Mouse (Mus musculus) embryonic facial prominence, embryonic 11.5 days (tissue): ENCODE data around the gene 4930539E08Rik. TPM values are rescaled to one million over a fixed set of nuclear protein-coding genes. Genes with fewer than 3 reads are reported as not detected.

Source experiments
- ATAC-seq: fragments of 200-750 bp; cut with Nextera tagmentation; replicated peaks from 2 replicates; pipeline ENCODE4 v1.8.0; 2017; ENCODE audit warnings: low read depth; ENCODE audit not compliant: insufficient number of reproducible peaks, low FRiP score, low TSS enrichment
- DNase-seq: peaks from one replicate; pipeline ENCODE4 v3.0.0-alpha.2; 2015; ENCODE audit warnings: low spot score
- H3K27ac ChIP-seq: fragments of 300-500 bp; sonication (generic); replicated peaks from 2 replicates; pipeline ENCODE4 v1.5.1; 2014; ENCODE audit warnings: mild to moderate bottlenecking, low read depth, low read length, control low read depth
- H3K27me3 ChIP-seq: fragments of 300-500 bp; sonication (generic); 2 replicates; pipeline ENCODE4 v1.6.1; 2014; ENCODE audit warnings: mild to moderate bottlenecking, low read length, moderate library complexity, mixed read lengths; ENCODE audit not compliant: control insufficient read depth, insufficient read depth
- H3K36me3 ChIP-seq: fragments of 300-500 bp; sonication (generic); replicated peaks from 2 replicates; pipeline ENCODE4 v1.6.1; 2014; ENCODE audit warnings: low read depth, mild to moderate bottlenecking, low read length, moderate library complexity, mixed read lengths; ENCODE audit not compliant: control insufficient read depth, insufficient read depth
- H3K4me1 ChIP-seq: fragments of 300-500 bp; sonication (generic); 2 replicates; pipeline ENCODE4 v1.6.1; 2014; ENCODE audit warnings: low read length, mixed read lengths; ENCODE audit not compliant: control insufficient read depth, insufficient read depth
- H3K4me2 ChIP-seq: fragments of 300-500 bp; sonication (generic); 2 replicates; pipeline ENCODE4 v1.6.1; 2014; ENCODE audit warnings: low read depth, mild to moderate bottlenecking, control low read depth, low read length, moderate library complexity
- H3K4me3 ChIP-seq: fragments of 300-500 bp; sonication (generic); 2 replicates; pipeline ENCODE4 v1.5.1; 2014; ENCODE audit warnings: low read depth, low read length, control low read depth
- H3K9ac ChIP-seq: fragments of 300-500 bp; sonication (generic); replicated peaks from 2 replicates; pipeline ENCODE4 v1.6.1; 2014; ENCODE audit warnings: mild to moderate bottlenecking, control low read depth, low read length
- H3K9me3 ChIP-seq: fragments of 300-500 bp; sonication (generic); replicated peaks from 2 replicates; pipeline ENCODE4 v1.6.1; 2016; ENCODE audit warnings: mild to moderate bottlenecking, low read length, inconsistent platforms, mixed read lengths; ENCODE audit not compliant: control insufficient read depth
- WGBS: fragments of 180-500 bp; shearing (Covaris S2); extraction: QIAGEN DNeasy Blood & Tissue Kit; methylation state at CpG from one replicate; pipeline ENCODE4 v1.1.7; 2014; 5-methylcytosine and 5-hydroxymethylcytosine counted together
- polyA plus RNA-seq: library from polyadenylated mRNA; unstranded; fragments of >200 nt; fragmentation: Nextera tagmentation; extraction: Ambion mirVana; gene quantifications from 2 replicates; pipeline ENCODE4 v1.2.1, GENCODE M21; 2014

The 4930539E08Rik gene
- polyA plus RNA-seq, 1 experiment from 2014 or later = 0.13 TPM

GRCm38 (mm10) chr17:28947011-28947939, 32.2 kb upstream of the 4930539E08Rik start:
- Histone ChIP-seq H3K4me1 (peaks cover 3% of the 10 kb centered on the region), H3K9ac (no peak overlapping the region), H3K27ac (no peak overlapping the region), H3K4me2 (no peak overlapping the region), H3K9me3 (no peaks in the 10 kb centered on the region), H3K27me3 (no peaks in the 10 kb centered on the region), H3K4me3 (no peak overlapping the region), H3K36me3 (no peaks in the 10 kb centered on the region)
- ATAC-seq = no peak
- no peak for DNase-seq
- WGBS = 92% methylated on average over 19 of the region's 19 CpGs

- Histone ChIP-seq H3K9me3 (no peaks in the 10 kb centered on the region), H3K4me2 (no peak overlapping the region), H3K36me3 (no peaks in the 10 kb centered on the region), H3K4me3 (no peak overlapping the region), H3K27me3 (no peaks in the 10 kb centered on the region), H3K9ac (no peak overlapping the region), H3K4me1 (no peaks in the 10 kb centered on the region), H3K27ac (no peak overlapping the region)
- WGBS = 92% methylated on average over 7 of the region's 7 CpGs
- DNase-seq (no peak), ATAC-seq (no peak)
Measured at GRCm38 (mm10) chr17:28944481-28944880, 29.4 kb upstream of the 4930539E08Rik start.

GRCm38 (mm10) chr17:28943740-28944139, 28.6 kb upstream of the 4930539E08Rik start, which contains the start of gene Pxt1:
TSS of gene Pxt1 (minus strand) at chr17:28943840.
- ATAC-seq (no peak), DNase-seq (no peak)
- WGBS = 87% methylated on average over 7 of the region's 7 CpGs
- Histone ChIP-seq H3K9ac (no peak within 1 kb of the TSS), H3K27me3 (no peaks in the 10 kb centered on the region), H3K4me1 (no peaks in the 10 kb centered on the region), H3K4me3 (no peak within 1 kb of the TSS), H3K36me3 (no peaks in the 10 kb centered on the region), H3K4me2 (no peak within 1 kb of the TSS), H3K27ac (no peak within 1 kb of the TSS), H3K9me3 (no peaks in the 10 kb centered on the region)

GRCm38 (mm10) chr17:28942101-28942500, 27.0 kb upstream of the 4930539E08Rik start:
- WGBS = 80% methylated on average over 10 of the region's 11 CpGs
- Histone ChIP-seq H3K4me3 (no peak overlapping the region), H3K27ac (no peak overlapping the region), H3K27me3 (no peaks in the 10 kb centered on the region), H3K36me3 (no peaks in the 10 kb centered on the region), H3K9me3 (no peaks in the 10 kb centered on the region), H3K4me2 (no peak overlapping the region), H3K9ac (no peak overlapping the region), H3K4me1 (no peaks in the 10 kb centered on the region)
- no peak for ATAC-seq
- no peak for DNase-seq

- Histone ChIP-seq H3K9me3 (no peaks in the 10 kb centered on the region), H3K36me3 (no peaks in the 10 kb centered on the region), H3K9ac (no peak overlapping the region), H3K27me3 (no peaks in the 10 kb centered on the region), H3K4me1 (no peaks in the 10 kb centered on the region), H3K27ac (no peak overlapping the region), H3K4me3 (no peak overlapping the region), H3K4me2 (no peak overlapping the region)
- DNase-seq (no peak), ATAC-seq (no peak)
- WGBS = 94% methylated on average over 25 of the region's 25 CpGs
Measured at GRCm38 (mm10) chr17:28940776-28941555, 25.8 kb upstream of the 4930539E08Rik start.

- H3K4me1 ChIP-seq = no peaks in the 10 kb centered on the region
- H3K9me3 ChIP-seq = no peaks in the 10 kb centered on the region
- H3K27ac ChIP-seq = no peak overlapping the region
- ATAC-seq = no peak
- H3K9ac ChIP-seq = no peak overlapping the region
- H3K4me3 ChIP-seq = no peak overlapping the region
- no peak for DNase-seq
- H3K27me3 ChIP-seq = no peaks in the 10 kb centered on the region
- H3K4me2 ChIP-seq = no peak overlapping the region
- no peaks in the 10 kb centered on the region for H3K36me3 ChIP-seq
- WGBS = 79% methylated on average over 10 of the region's 10 CpGs
Measured at GRCm38 (mm10) chr17:28936622-28937345, 21.7 kb upstream of the 4930539E08Rik start.

GRCm38 (mm10) chr17:28936133-28936532, 21.0 kb upstream of the 4930539E08Rik start:
- no peak for ATAC-seq
- DNase-seq = no peak
- Histone ChIP-seq H3K36me3 (no peaks in the 10 kb centered on the region), H3K9ac (no peak overlapping the region), H3K27ac (no peak overlapping the region), H3K4me2 (no peak overlapping the region), H3K27me3 (no peaks in the 10 kb centered on the region), H3K9me3 (no peaks in the 10 kb centered on the region), H3K4me3 (no peak overlapping the region), H3K4me1 (no peaks in the 10 kb centered on the region)
- WGBS = 83% methylated on average over 7 of the region's 7 CpGs
